Mouse (Mus musculus) ES-Bruce4 (cell line): ENCODE measurements around the gene Itga9. TPM values are rescaled to one million over a fixed set of nuclear protein-coding genes. Genes with fewer than 3 reads are reported as not detected.

Experiments
- H3K27ac ChIP-seq: 2 replicates; pipeline ENCODE4 v1.5.1; 2012; ENCODE audit warnings: low read length, inconsistent platforms; ENCODE audit not compliant: insufficient read depth
- H3K27me3 ChIP-seq: 2 replicates; pipeline ENCODE4 v1.6.1; 2012; ENCODE audit warnings: mild to moderate bottlenecking, low read length, inconsistent platforms; ENCODE audit not compliant: control insufficient read depth, poor library complexity, insufficient read depth, severe bottlenecking
- H3K36me3 ChIP-seq: 2 replicates; pipeline ENCODE4 v1.6.1; 2012; ENCODE audit warnings: inconsistent platforms, mild to moderate bottlenecking, low read length, moderate library complexity; ENCODE audit not compliant: control insufficient read depth, poor library complexity, insufficient read depth, severe bottlenecking
- H3K4me1 ChIP-seq: one replicate; pipeline ENCODE4 v1.8.1; 2011; ENCODE audit warnings: low read length; ENCODE audit not compliant: control insufficient read depth, insufficient read depth
- H3K4me3 ChIP-seq: 2 replicates; pipeline ENCODE4 v1.5.1; 2011; ENCODE audit warnings: low read depth, mild to moderate bottlenecking, low read length
- H3K9ac ChIP-seq: 2 replicates; pipeline ENCODE4 v1.6.1; 2012; ENCODE audit warnings: low read depth, mild to moderate bottlenecking, inconsistent platforms; ENCODE audit not compliant: poor library complexity, severe bottlenecking
- H3K9me3 ChIP-seq: replicated peaks from 2 replicates; pipeline ENCODE4 v1.6.1; 2012; ENCODE audit warnings: mild to moderate bottlenecking, low read length, inconsistent platforms; ENCODE audit not compliant: control insufficient read depth, poor library complexity, insufficient read depth, severe bottlenecking
- CTCF ChIP-seq: IDR thresholded peaks from one replicate; pipeline ENCODE4 v1.8.1; 2011; ENCODE audit warnings: low read depth, low read length
- EP300 ChIP-seq: IDR thresholded peaks from 2 replicates; pipeline ENCODE4 v1.6.1; 2011; ENCODE audit warnings: low read depth, low read length; ENCODE audit not compliant: insufficient read depth
- POLR2A ChIP-seq: IDR thresholded peaks from one replicate; pipeline ENCODE4 v1.8.1; 2011; ENCODE audit warnings: low read length; ENCODE audit not compliant: insufficient read depth
- polyA plus RNA-seq: library from polyadenylated mRNA; stranded (reverse); fragments of >200 nt; gene quantifications from 2 replicates; pipeline ENCODE4 v1.2.4, GENCODE M21; 2011; ENCODE audit warnings: low read depth; ENCODE audit not compliant: missing spikeins, insufficient read depth, insufficient read length

The Itga9 gene
- polyA plus RNA-seq, 1 experiment, result 5.2 TPM

- Histone ChIP-seq H3K9ac (no peak overlapping the region), H3K36me3 (peaks cover 17% of the 10 kb centered on the region), H3K27ac (no peak overlapping the region), H3K9me3 (no peaks in the 10 kb centered on the region), H3K4me3 (no peak overlapping the region), H3K4me1 (no peaks in the 10 kb centered on the region), H3K27me3 (no peaks in the 10 kb centered on the region)
- TF ChIP-seq POLR2A (no peak), CTCF (peak; percentile 20), EP300 (no peak)
Measured at GRCm38 (mm10) chr9:118570865-118571264, 35.6 kb upstream of the Itga9 start.

GRCm38 (mm10) chr9:118571701-118572100 lies 34.8 kb upstream of the Itga9 start:
- Histone ChIP-seq H3K36me3 (peaks cover 25% of the 10 kb centered on the region), H3K9ac (no peak overlapping the region), H3K27ac (no peak overlapping the region)

GRCm38 (mm10) chr9:118574911-118575310 lies 31.6 kb upstream of the Itga9 start:
- Histone ChIP-seq H3K27me3 (no peaks in the 10 kb centered on the region), H3K4me1 (no peaks in the 10 kb centered on the region), H3K36me3 (peaks cover 30% of the 10 kb centered on the region), H3K27ac (no peak overlapping the region), H3K9me3 (no peaks in the 10 kb centered on the region), H3K9ac (no peak overlapping the region), H3K4me3 (no peak overlapping the region)
- TF ChIP-seq EP300 (no peak), POLR2A (no peak), CTCF (no peak)

More at GRCm38 (mm10) chr9:118571701-118572100, 34.8 kb upstream of the Itga9 start:
- Histone ChIP-seq H3K4me3 (no peak overlapping the region), H3K27me3 (no peaks in the 10 kb centered on the region), H3K4me1 (no peaks in the 10 kb centered on the region), H3K9me3 (no peaks in the 10 kb centered on the region)
- TF ChIP-seq POLR2A (no peak), EP300 (no peak), CTCF (no peak)

GRCm38 (mm10) chr9:118580371-118580770 lies 26.1 kb upstream of the Itga9 start:
- H3K27ac ChIP-seq, result no peak overlapping the region
- no peak overlapping the region for H3K9ac ChIP-seq
- H3K4me3 ChIP-seq, result no peak overlapping the region
- peaks cover 1% of the 10 kb centered on the region for H3K4me1 ChIP-seq
- no peak for TF ChIP-seq EP300
- TF ChIP-seq POLR2A, result no peak
- TF ChIP-seq CTCF, result no peak
- H3K9me3 ChIP-seq, result no peaks in the 10 kb centered on the region
- no peaks in the 10 kb centered on the region for H3K27me3 ChIP-seq
- peaks cover 17% of the 10 kb centered on the region for H3K36me3 ChIP-seq

- Histone ChIP-seq H3K9me3 (no peaks in the 10 kb centered on the region), H3K4me1 (peaks cover 1% of the 10 kb centered on the region), H3K36me3 (no peaks in the 10 kb centered on the region; the same call in none of the 2 replicates), H3K9ac (no peak overlapping the region), H3K27ac (no peak overlapping the region), H3K4me3 (no peak overlapping the region), H3K27me3 (no peaks in the 10 kb centered on the region)
- no peak for TF ChIP-seq EP300
- TF ChIP-seq POLR2A, result no peak
- TF ChIP-seq CTCF, result no peak
Measured at GRCm38 (mm10) chr9:118582757-118583156, 23.7 kb upstream of the Itga9 start.

- Histone ChIP-seq H3K9me3 (no peaks in the 10 kb centered on the region), H3K27ac (no peak overlapping the region), H3K36me3 (no peaks in the 10 kb centered on the region; the same call in 1 of the 2 replicates), H3K9ac (no peak overlapping the region), H3K4me3 (no peak overlapping the region), H3K4me1 (peaks cover 1% of the 10 kb centered on the region), H3K27me3 (no peaks in the 10 kb centered on the region)
- TF ChIP-seq EP300, result no peak
- TF ChIP-seq POLR2A, result no peak
- TF ChIP-seq CTCF, result no peak
Measured at GRCm38 (mm10) chr9:118584838-118585237, 21.7 kb upstream of the Itga9 start.
